Mouse (Mus musculus) intestine, postnatal 0 days (tissue): ENCODE results near the gene Gm10644. TPM values are rescaled to one million over a fixed set of nuclear protein-coding genes. Genes with fewer than 3 reads are reported as not detected.

ENCODE experiments used
- ATAC-seq: fragments of 200-750 bp; cut with Nextera tagmentation; 2 replicates; pipeline ENCODE4 v1.8.0; 2017; ENCODE audit warnings: mild to moderate bottlenecking, moderate TSS enrichment, moderate library complexity
- H3K27ac ChIP-seq: fragments of 300-500 bp; sonication (generic); 2 replicates; pipeline ENCODE4 v1.5.1; 2014; ENCODE audit warnings: mild to moderate bottlenecking, low read depth, low read length, moderate library complexity
- H3K27me3 ChIP-seq: fragments of 300-500 bp; sonication (generic); replicated peaks from 2 replicates; pipeline ENCODE4 v1.6.1; 2014; ENCODE audit warnings: low read length, mixed read lengths; ENCODE audit not compliant: control insufficient read depth, insufficient read depth
- H3K36me3 ChIP-seq: fragments of 300-500 bp; sonication (generic); 2 replicates; pipeline ENCODE4 v1.6.1; 2014; ENCODE audit warnings: mild to moderate bottlenecking, moderate library complexity; ENCODE audit not compliant: control insufficient read depth, insufficient read depth
- H3K4me1 ChIP-seq: fragments of 300-500 bp; sonication (generic); replicated peaks from 2 replicates; pipeline ENCODE4 v1.6.1; 2014; ENCODE audit warnings: antibody characterized with exemption, low read length, mixed read lengths; ENCODE audit not compliant: control insufficient read depth, insufficient read depth
- H3K4me2 ChIP-seq: fragments of 300-500 bp; sonication (generic); replicated peaks from 2 replicates; pipeline ENCODE4 v1.6.1; 2014; ENCODE audit warnings: low read depth, mild to moderate bottlenecking, moderate library complexity
- H3K4me3 ChIP-seq: fragments of 300-500 bp; sonication (generic); 2 replicates; pipeline ENCODE4 v1.5.1; 2014; ENCODE audit warnings: low read depth, low read length
- H3K9ac ChIP-seq: fragments of 300-500 bp; sonication (generic); 2 replicates; pipeline ENCODE4 v1.6.1; 2014; ENCODE audit warnings: mild to moderate bottlenecking, low read depth, low read length
- H3K9me3 ChIP-seq: fragments of 300-500 bp; sonication (generic); 2 replicates; pipeline ENCODE4 v1.6.1; 2016; ENCODE audit warnings: mixed run types; ENCODE audit not compliant: control insufficient read depth
- CTCF ChIP-seq: sonication (generic); IDR thresholded peaks from 2 replicates; pipeline ENCODE4 v1.5.1; 2016; ENCODE audit warnings: low read depth, mild to moderate bottlenecking, control low read depth, antibody characterized with exemption, moderate library complexity
- WGBS: fragments of 180-500 bp; shearing (Covaris S2); extraction: QIAGEN DNeasy Blood & Tissue Kit; methylation state at CpG from one replicate; pipeline ENCODE4 v1.1.7; 2014; 5-methylcytosine and 5-hydroxymethylcytosine counted together
- polyA plus RNA-seq: library from polyadenylated mRNA; unstranded; fragments of >200 nt; fragmentation: Nextera tagmentation; extraction: Ambion mirVana; gene quantifications from 2 replicates; pipeline ENCODE4 v1.2.1, GENCODE M21; 2015

Gm10644 gene
- polyA plus RNA-seq, 1 experiment from 2014 or later, result 0.12 TPM

DNA sequence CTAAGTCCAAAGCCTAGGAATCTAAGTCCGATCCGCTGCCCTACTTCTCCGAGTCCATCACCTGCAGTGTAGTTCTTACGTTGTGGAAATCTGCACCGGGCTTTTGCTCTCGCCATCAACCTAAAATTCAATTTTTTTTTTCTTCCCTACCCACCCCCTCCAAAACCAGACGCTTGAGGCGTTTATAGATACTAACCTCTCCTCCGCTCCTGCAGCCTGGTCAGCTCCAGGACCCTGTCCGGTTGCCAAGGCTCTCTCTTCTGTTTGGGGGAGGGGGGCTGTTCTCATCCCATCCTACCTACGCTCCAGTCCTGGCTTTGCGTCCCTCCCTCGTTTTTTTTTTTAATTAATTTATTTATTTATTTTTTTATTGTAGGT is 56.0 kb downstream of the Gm10644 start:
- H3K4me1 ChIP-seq, result no peaks in the 10 kb centered on the region
- no peaks in the 10 kb centered on the region for H3K36me3 ChIP-seq
- peak overlapping the region; percentile 80; the same call in 1 of the 2 replicates for H3K27ac ChIP-seq
- peak overlapping the region; percentile 84 for H3K4me2 ChIP-seq
- no peak overlapping the region for H3K9ac ChIP-seq
- H3K9me3 ChIP-seq, result no peaks in the 10 kb centered on the region
- peak; percentile 21 for ATAC-seq
- TF ChIP-seq CTCF, result no peak
- H3K4me3 ChIP-seq, result peak overlapping the region; percentile 75
- H3K27me3 ChIP-seq, result peaks cover 42% of the 10 kb centered on the region
- WGBS, result 2% methylated on average over 13 of the region's 13 CpGs

GRCm38 (mm10) chr8:83898456-83898855 is 56.5 kb downstream of the Gm10644 start:
- no peak overlapping the region for H3K9ac ChIP-seq
- no peak overlapping the region for H3K27ac ChIP-seq
- 7% methylated on average over 10 of the region's 10 CpGs for WGBS
- no peaks in the 10 kb centered on the region for H3K4me1 ChIP-seq
- H3K9me3 ChIP-seq, result no peaks in the 10 kb centered on the region
- H3K36me3 ChIP-seq, result no peaks in the 10 kb centered on the region
- H3K4me2 ChIP-seq, result peak overlapping the region; percentile 84
- H3K4me3 ChIP-seq, result peak overlapping the region; percentile 75
- H3K27me3 ChIP-seq, result peaks cover 44% of the 10 kb centered on the region
- ATAC-seq, result no peak
- TF ChIP-seq CTCF, result no peak

GRCm38 (mm10) chr8:83897211-83897610 is 57.8 kb downstream of the Gm10644 start:
- no peak for ATAC-seq
- 4% methylated on average over 26 of the region's 26 CpGs for WGBS
- no peaks in the 10 kb centered on the region for H3K4me1 ChIP-seq
- peak; percentile 67 for TF ChIP-seq CTCF
- peak overlapping the region; percentile 17; the same call in 1 of the 2 replicates for H3K4me3 ChIP-seq
- peak overlapping the region; percentile 54 for H3K4me2 ChIP-seq
- no peak overlapping the region for H3K9ac ChIP-seq
- H3K9me3 ChIP-seq, result no peaks in the 10 kb centered on the region
- H3K27ac ChIP-seq, result no peak overlapping the region
- no peaks in the 10 kb centered on the region for H3K36me3 ChIP-seq
- H3K27me3 ChIP-seq, result peaks cover 44% of the 10 kb centered on the region

DNA sequence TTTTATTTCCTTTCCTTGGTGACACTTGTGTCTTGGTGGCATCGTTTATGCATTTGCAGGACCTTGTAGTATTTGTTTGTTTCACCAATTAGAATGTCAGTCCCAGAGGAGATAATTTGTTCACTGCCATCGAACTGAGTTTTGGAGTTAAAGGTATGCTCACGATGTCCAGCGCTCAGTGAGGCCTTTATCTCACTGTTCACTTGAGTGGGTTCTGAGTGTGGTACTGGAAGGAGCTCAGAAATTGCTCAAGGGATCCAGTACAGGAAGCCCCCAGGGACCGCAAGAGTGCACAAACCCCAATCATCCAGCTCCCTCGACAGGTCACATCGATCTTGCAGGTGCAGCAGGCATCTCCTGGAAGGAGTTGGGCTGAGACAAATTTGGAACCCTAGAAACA is 58.5 kb downstream of the Gm10644 start:
- no peaks in the 10 kb centered on the region for H3K9me3 ChIP-seq
- 85% methylated on average over 7 of the region's 7 CpGs for WGBS
- no peak overlapping the region for H3K4me2 ChIP-seq
- H3K36me3 ChIP-seq, result no peaks in the 10 kb centered on the region
- H3K27me3 ChIP-seq, result peaks cover 44% of the 10 kb centered on the region
- H3K27ac ChIP-seq, result no peak overlapping the region
- H3K9ac ChIP-seq, result no peak overlapping the region
- no peak for TF ChIP-seq CTCF
- no peak for ATAC-seq
- no peak overlapping the region for H3K4me3 ChIP-seq
- H3K4me1 ChIP-seq, result no peaks in the 10 kb centered on the region

GRCm38 (mm10) chr8:83895894-83896293 is 59.1 kb downstream of the Gm10644 start:
- no peak for ATAC-seq
- TF ChIP-seq CTCF, result peak; percentile 96
- 3% methylated on average over 5 of the region's 5 CpGs for WGBS

DNA sequence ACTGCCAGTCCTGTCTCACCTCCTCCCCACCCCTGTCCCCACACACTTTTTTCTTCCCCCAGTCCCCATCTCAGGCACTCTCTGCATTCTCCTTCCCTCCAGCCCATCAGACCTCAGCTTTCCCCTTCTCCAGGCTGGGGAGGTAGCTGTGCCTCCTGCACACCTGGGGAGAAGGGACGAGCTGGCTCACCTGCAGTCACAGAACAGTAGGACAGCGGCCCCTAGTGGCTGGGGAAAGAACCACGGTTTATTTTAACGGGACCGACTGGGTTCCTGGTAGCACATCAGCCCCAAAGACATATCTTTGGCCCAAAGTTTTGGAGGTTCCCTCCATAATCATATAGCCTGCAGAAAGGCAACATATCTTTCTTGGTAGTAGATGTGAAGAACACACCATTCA is 61.1 kb downstream of the Gm10644 start:
- ATAC-seq, result no peak
- Histone ChIP-seq H3K27ac (no peak overlapping the region), H3K36me3 (no peaks in the 10 kb centered on the region), H3K4me3 (no peak overlapping the region), H3K9ac (no peak overlapping the region), H3K27me3 (peaks cover 34% of the 10 kb centered on the region; the same call in 1 of the 2 replicates), H3K4me2 (no peak overlapping the region), H3K4me1 (no peaks in the 10 kb centered on the region), H3K9me3 (no peaks in the 10 kb centered on the region)
- peak; percentile 97 for TF ChIP-seq CTCF
- WGBS, result under 1% methylated on average over 5 of the region's 5 CpGs

More at GRCm38 (mm10) chr8:83895894-83896293, 59.1 kb downstream of the Gm10644 start:
- H3K27me3 ChIP-seq, result peaks cover 39% of the 10 kb centered on the region
- H3K36me3 ChIP-seq, result no peaks in the 10 kb centered on the region
- no peak overlapping the region for H3K27ac ChIP-seq
- H3K4me2 ChIP-seq, result no peak overlapping the region
- H3K9me3 ChIP-seq, result no peaks in the 10 kb centered on the region
- H3K9ac ChIP-seq, result no peak overlapping the region
- no peak overlapping the region for H3K4me3 ChIP-seq
- H3K4me1 ChIP-seq, result no peaks in the 10 kb centered on the region

- 65% methylated on average over 4 of the region's 4 CpGs for WGBS
- no peaks in the 10 kb centered on the region for H3K9me3 ChIP-seq
- H3K27ac ChIP-seq, result no peak overlapping the region
- peaks cover 23% of the 10 kb centered on the region; the same call in 1 of the 2 replicates for H3K27me3 ChIP-seq
- no peak for ATAC-seq
- no peak overlapping the region for H3K4me2 ChIP-seq
- no peak for TF ChIP-seq CTCF
- H3K4me3 ChIP-seq, result no peak overlapping the region
- no peaks in the 10 kb centered on the region for H3K4me1 ChIP-seq
- no peaks in the 10 kb centered on the region for H3K36me3 ChIP-seq
- H3K9ac ChIP-seq, result no peak overlapping the region
These were observed 62.9 kb downstream of the Gm10644 start for GRCm38 (mm10) chr8:83892061-83892460.
